Mouse (Mus musculus) limb, embryonic 11.5 days (tissue): ENCODE measurements around the gene Srpx2. TPM values are rescaled to one million over a fixed set of nuclear protein-coding genes. Genes with fewer than 3 reads are reported as not detected.

Experiments used
- ATAC-seq: fragments of 200-750 bp; cut with Nextera tagmentation; 2 replicates; pipeline ENCODE4 v1.8.0; 2017; ENCODE audit warnings: low read depth; ENCODE audit not compliant: insufficient number of reproducible peaks, low FRiP score, low TSS enrichment
- DNase-seq: peaks from one replicate; pipeline ENCODE4 v3.0.0-alpha.2; 2015; ENCODE audit warnings: low spot score
- H3K27ac ChIP-seq: fragments of 300-500 bp; sonication (generic); replicated peaks from 2 replicates; pipeline ENCODE4 v1.5.1; 2014; ENCODE audit warnings: low read depth, mild to moderate bottlenecking, low read length
- H3K27me3 ChIP-seq: fragments of 300-500 bp; sonication (generic); 2 replicates; pipeline ENCODE4 v1.6.1; 2014; ENCODE audit warnings: mild to moderate bottlenecking, low read length, mixed read lengths; ENCODE audit not compliant: control insufficient read depth, insufficient read depth
- H3K36me3 ChIP-seq: fragments of 300-500 bp; sonication (generic); 2 replicates; pipeline ENCODE4 v1.6.1; 2014; ENCODE audit warnings: mild to moderate bottlenecking, low read length, moderate library complexity, mixed read lengths; ENCODE audit not compliant: control insufficient read depth, insufficient read depth
- H3K4me1 ChIP-seq: fragments of 300-500 bp; sonication (generic); 2 replicates; pipeline ENCODE4 v1.6.1; 2014; ENCODE audit warnings: low read length, mixed read lengths; ENCODE audit not compliant: control insufficient read depth, insufficient read depth
- H3K4me2 ChIP-seq: fragments of 300-500 bp; sonication (generic); 2 replicates; pipeline ENCODE4 v1.6.1; 2014; ENCODE audit warnings: low read depth, mild to moderate bottlenecking, moderate library complexity; ENCODE audit not compliant: severe bottlenecking
- H3K4me3 ChIP-seq: fragments of 300-500 bp; sonication (generic); 2 replicates; pipeline ENCODE4 v1.5.1; 2014; ENCODE audit warnings: low read depth, low read length
- H3K9ac ChIP-seq: fragments of 300-500 bp; sonication (generic); 2 replicates; pipeline ENCODE4 v1.6.1; 2014; ENCODE audit warnings: mild to moderate bottlenecking, low read length
- H3K9me3 ChIP-seq: fragments of 300-500 bp; sonication (generic); 2 replicates; pipeline ENCODE4 v1.6.1; 2016; ENCODE audit warnings: low read length; ENCODE audit not compliant: control insufficient read depth
- WGBS: fragments of 180-500 bp; shearing (Covaris S2); extraction: QIAGEN DNeasy Blood & Tissue Kit; methylation state at CpG from one replicate; pipeline ENCODE4 v1.1.7; 2014; 5-methylcytosine and 5-hydroxymethylcytosine counted together
- polyA plus RNA-seq: library from polyadenylated mRNA; unstranded; fragments of >200 nt; fragmentation: Nextera tagmentation; extraction: Ambion mirVana; gene quantifications from 2 replicates; pipeline ENCODE4 v1.2.1, GENCODE M21; 2014

Srpx2 gene
- 0.19 and 0.26 TPM in 2 replicates for polyA plus RNA-seq

DNA sequence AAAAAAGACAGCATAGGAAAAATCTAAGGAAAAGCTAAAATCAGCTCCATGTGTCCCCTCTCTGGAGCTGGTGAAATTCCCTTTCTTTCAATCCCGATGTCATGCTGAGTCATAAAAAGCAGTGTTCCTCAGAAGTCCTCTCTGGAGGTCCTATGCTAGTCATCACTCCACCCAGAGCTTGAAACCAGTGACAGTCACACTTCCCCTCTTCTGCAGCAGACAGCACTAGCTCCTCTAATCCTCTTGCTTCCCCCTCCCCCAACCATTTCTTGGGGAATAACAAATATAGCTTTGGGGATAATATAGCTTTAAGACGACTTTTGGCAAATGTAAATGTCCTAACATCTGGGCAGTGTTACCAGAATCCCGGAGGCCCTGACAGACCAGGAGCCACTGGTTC is at the start of gene Srpx2:
Gene Srpx2, plus strand, starts transcription at position 166 of the 400 bp plus-strand sequence.
- WGBS: 28% methylated on average over 3 of the region's 3 CpGs

DNA sequence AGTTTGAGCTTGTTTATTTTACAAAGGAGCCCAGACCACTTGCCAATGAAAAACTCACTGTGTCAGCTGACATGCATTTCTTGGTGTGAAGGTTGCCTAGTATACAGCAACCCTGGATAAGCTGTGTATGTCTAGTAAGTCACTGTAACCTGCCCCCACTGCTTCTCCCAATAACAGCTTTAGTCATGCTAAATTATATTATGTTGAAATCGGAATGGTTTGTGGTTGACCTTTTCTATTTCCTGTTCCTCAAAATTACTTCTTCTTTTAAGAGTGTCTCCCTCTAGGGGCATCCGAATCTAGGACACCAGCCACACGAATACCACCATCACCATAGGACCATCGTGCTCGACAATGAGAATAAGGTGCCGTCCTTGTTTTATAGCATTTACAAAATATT is 38.5 kb upstream of the Srpx2 start:
- H3K9me3 ChIP-seq: no peaks in the 10 kb centered on the region
- WGBS: 88% methylated on average over 6 of the region's 6 CpGs
- H3K4me1 ChIP-seq: no peaks in the 10 kb centered on the region
- no peak overlapping the region for H3K27ac ChIP-seq
- no peak for DNase-seq
- no peak overlapping the region for H3K4me3 ChIP-seq
- H3K9ac ChIP-seq: no peak overlapping the region
- ATAC-seq: no peak
- H3K27me3 ChIP-seq: no peaks in the 10 kb centered on the region
- no peak overlapping the region for H3K4me2 ChIP-seq
- no peaks in the 10 kb centered on the region for H3K36me3 ChIP-seq

More for the DNA sequence above, at the start of gene Srpx2:
- H3K27me3 ChIP-seq: peaks cover 2% of the 10 kb centered on the region; the same call in 1 of the 2 replicates
- no peak for ATAC-seq
- H3K27ac ChIP-seq: no peak within 1 kb of the TSS
- no peaks in the 10 kb centered on the region for H3K9me3 ChIP-seq
- H3K4me3 ChIP-seq: no peak within 1 kb of the TSS
- H3K9ac ChIP-seq: no peak within 1 kb of the TSS
- H3K4me1 ChIP-seq: no peaks in the 10 kb centered on the region
- no peak within 1 kb of the TSS for H3K4me2 ChIP-seq
- H3K36me3 ChIP-seq: no peaks in the 10 kb centered on the region
- no peak for DNase-seq

DNA sequence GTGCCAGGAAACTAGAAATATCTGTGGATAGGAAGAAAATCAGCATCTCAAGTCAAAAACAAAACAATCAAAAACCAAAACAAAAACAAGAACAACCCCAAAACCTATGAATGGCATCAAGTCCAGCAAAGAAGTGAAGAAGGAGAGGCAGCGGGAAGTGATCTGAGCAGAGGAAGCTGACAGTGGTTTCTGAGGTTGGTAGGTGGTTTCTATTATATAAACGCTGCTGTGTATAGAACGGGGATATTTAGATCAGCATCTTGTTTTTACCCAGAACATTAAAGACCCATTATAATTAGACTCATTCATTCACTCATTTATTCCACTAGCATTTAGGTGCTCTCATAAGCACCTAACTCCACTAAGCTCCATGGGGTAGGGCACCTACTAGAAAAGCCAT is 20.9 kb upstream of the Srpx2 start:
- WGBS: 89% methylated on average over 3 of the region's 3 CpGs
- no peaks in the 10 kb centered on the region for H3K9me3 ChIP-seq
- H3K4me1 ChIP-seq: no peaks in the 10 kb centered on the region
- H3K9ac ChIP-seq: no peak overlapping the region
- H3K36me3 ChIP-seq: peaks cover 2% of the 10 kb centered on the region; the same call in 1 of the 2 replicates
- ATAC-seq (no peak), DNase-seq (no peak)
- no peak overlapping the region for H3K4me3 ChIP-seq
- no peaks in the 10 kb centered on the region for H3K27me3 ChIP-seq
- no peak overlapping the region for H3K4me2 ChIP-seq
- no peak overlapping the region for H3K27ac ChIP-seq

DNA sequence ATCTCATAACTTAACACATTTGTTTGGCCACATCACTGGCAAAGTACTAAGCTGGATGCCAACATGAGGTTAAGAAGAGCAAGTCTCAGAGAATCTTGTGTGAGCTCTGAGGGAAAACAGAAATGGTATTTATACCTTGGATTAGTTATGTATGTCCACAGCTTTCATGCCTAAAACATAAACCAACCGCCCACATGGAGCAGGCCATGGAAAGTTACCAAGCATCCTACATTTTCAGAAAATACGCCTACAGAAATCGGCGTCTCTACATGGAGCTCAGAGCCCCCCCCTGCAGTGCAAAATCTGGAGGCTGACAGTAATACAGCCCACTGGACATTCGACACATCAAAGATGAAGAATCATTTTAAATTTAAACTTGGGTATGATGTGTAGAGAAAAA is 20.1 kb upstream of the Srpx2 start:
- 92% methylated on average over 5 of the region's 5 CpGs for WGBS
- no peak for ATAC-seq

DNA sequence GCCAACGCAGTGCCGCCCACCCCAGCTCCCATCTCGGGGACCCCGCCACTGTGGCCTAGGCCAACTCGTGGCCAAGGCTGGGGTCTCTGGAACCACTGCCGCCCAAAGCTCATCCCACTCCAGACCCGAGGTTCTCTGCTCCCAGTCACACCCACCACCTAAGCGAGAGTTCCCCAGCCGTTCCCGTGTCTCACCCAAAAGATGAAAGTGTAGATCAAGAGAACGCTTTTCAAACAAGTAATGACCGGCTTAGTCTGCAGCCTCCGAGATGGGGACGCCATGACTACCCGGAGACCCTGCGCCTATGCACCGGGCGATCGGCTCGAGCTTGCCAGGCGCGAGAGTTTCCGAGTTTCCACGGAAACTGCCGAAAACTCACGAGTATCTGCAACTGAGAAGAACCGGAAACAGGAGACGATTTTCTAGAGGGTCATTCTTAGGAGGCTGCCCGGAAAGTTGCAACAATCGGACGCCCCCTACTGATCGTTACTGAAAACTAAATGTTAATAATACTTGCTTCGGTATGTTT is 10.1 kb upstream of the Srpx2 start, which contains the start of gene Tspan6:
Gene Tspan6, minus strand, starts transcription at position 416 of the 529 bp plus-strand sequence.
- no peak within 1 kb of the TSS for H3K27ac ChIP-seq
- H3K4me1 ChIP-seq: no peaks in the 10 kb centered on the region
- H3K27me3 ChIP-seq: 0 out of 2 replicates have a peak, but pooled peaks cover 2% of the 10 kb centered on the region
- peak within 1 kb of the TSS; percentile 46 for H3K4me2 ChIP-seq
- DNase-seq: peak; percentile 87
- H3K36me3 ChIP-seq: peaks cover 2% of the 10 kb centered on the region; the same call in 1 of the 2 replicates
- ATAC-seq: peak; percentile 87
- 27% methylated on average over 33 of the region's 33 CpGs for WGBS
- H3K9ac ChIP-seq: peak within 1 kb of the TSS; percentile 78
- no peaks in the 10 kb centered on the region for H3K9me3 ChIP-seq
- H3K4me3 ChIP-seq: peak within 1 kb of the TSS; percentile 49

More for the DNA sequence above, 20.1 kb upstream of the Srpx2 start:
- H3K4me3 ChIP-seq: no peak overlapping the region
- H3K36me3 ChIP-seq: peaks cover 2% of the 10 kb centered on the region; the same call in 1 of the 2 replicates
- H3K4me2 ChIP-seq: no peak overlapping the region
- H3K9ac ChIP-seq: no peak overlapping the region
- no peak overlapping the region for H3K27ac ChIP-seq
- no peaks in the 10 kb centered on the region for H3K9me3 ChIP-seq
- no peaks in the 10 kb centered on the region for H3K27me3 ChIP-seq
- no peaks in the 10 kb centered on the region for H3K4me1 ChIP-seq
- no peak for DNase-seq

DNA sequence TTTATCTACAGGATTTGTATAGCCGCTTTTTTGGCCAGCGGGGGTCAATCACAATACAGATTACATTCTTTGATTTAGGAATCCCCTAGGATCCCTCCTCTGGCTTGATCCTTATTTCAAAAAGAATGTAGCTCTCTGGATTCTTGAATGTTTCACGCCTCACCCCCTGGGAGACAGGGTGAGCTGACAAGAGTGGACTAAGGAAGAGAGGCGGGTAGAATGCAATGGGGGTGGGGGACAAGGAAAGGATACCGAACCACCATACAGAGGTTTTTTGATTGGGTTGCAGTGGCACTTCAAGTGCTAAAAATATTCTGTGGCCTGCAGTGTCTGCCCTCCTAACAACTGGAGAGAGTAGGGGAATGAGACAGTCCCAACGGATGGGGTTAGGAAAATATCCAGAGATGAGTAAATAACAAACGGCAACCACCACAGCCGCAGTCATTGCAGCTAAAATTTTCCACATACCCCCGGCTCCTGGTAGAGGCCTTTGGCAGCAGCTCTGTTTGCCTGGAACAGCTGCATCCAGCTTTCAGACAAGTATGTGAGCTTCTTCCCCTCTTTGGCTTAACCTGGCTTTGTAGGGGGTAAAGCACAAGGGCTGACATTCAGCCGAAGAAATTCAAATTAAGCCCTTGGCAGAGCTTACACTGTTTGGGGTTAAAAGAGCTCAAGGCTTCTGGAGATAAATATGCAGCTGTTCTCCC is 3.3 kb downstream of the Srpx2 start:
- Histone ChIP-seq H3K27me3 (peaks cover 2% of the 10 kb centered on the region; the same call in 1 of the 2 replicates), H3K4me1 (no peaks in the 10 kb centered on the region), H3K9me3 (no peaks in the 10 kb centered on the region), H3K27ac (no peak overlapping the region), H3K4me2 (no peak overlapping the region), H3K9ac (no peak overlapping the region), H3K4me3 (no peak overlapping the region), H3K36me3 (no peaks in the 10 kb centered on the region)
- WGBS: 65% methylated on average over 10 of the region's 10 CpGs
- ATAC-seq (no peak), DNase-seq (no peak)

DNA sequence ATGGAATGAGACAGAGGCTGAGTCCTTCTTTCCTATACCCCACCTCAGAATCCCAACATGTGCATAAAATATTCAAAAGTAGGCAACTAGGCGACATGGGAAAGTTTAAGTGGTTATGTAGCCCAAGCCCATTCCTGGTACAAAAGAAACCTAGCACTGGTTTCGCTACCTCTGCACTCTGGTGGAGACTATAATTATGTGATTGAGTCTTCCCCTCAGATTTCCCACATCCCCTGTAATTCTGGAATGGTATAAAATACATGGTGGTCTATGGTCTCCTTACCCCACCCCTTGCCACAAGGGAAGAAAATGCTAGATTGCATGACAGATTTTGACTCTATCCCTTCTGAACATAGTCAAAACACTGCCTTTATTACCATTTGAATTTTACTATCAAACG is 4.8 kb downstream of the Srpx2 start:
- 83% methylated on average over 3 of the region's 3 CpGs for WGBS
- peaks cover 2% of the 10 kb centered on the region; the same call in 1 of the 2 replicates for H3K27me3 ChIP-seq
- ATAC-seq: no peak

DNA sequence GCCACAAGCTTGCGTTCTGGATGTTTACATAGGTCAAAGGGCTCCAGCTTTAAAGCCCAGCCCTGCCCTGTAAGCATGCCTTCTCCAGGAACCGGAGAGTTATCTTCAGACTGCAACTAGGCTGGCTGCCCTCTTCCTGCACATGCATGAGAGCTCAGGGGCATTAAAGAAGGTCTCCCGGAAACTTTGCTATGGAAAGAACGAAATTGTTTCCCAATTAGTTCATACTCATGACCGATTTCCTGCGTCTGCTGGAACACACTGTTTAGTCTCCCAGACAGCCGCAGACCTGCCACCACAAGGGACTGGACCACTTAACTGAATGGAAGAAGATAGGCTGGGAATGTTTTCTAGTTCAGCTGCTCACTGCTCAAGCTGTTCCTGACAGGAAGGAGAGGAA is 6.0 kb downstream of the Srpx2 start:
- Histone ChIP-seq H3K4me1 (no peaks in the 10 kb centered on the region), H3K4me3 (no peak overlapping the region), H3K9me3 (no peaks in the 10 kb centered on the region), H3K4me2 (no peak overlapping the region), H3K27ac (no peak overlapping the region), H3K27me3 (peaks cover 2% of the 10 kb centered on the region; the same call in 1 of the 2 replicates), H3K36me3 (no peaks in the 10 kb centered on the region), H3K9ac (no peak overlapping the region)
- WGBS: 49% methylated on average over 7 of the region's 7 CpGs
- no peak for DNase-seq
- ATAC-seq: no peak

More for the DNA sequence above, 4.8 kb downstream of the Srpx2 start:
- H3K9ac ChIP-seq: no peak overlapping the region
- H3K27ac ChIP-seq: no peak overlapping the region
- no peak overlapping the region for H3K4me3 ChIP-seq
- H3K36me3 ChIP-seq: no peaks in the 10 kb centered on the region
- no peak for DNase-seq
- H3K4me1 ChIP-seq: no peaks in the 10 kb centered on the region
- no peak overlapping the region for H3K4me2 ChIP-seq
- no peaks in the 10 kb centered on the region for H3K9me3 ChIP-seq
